Mouse (Mus musculus): ENCODE results near the gene Slc4a4. TPM values are rescaled to one million over a fixed set of nuclear protein-coding genes. Genes with fewer than 3 reads are reported as not detected.
A peak's percentile ranks its signal among the peaks of the same experiment; 100 is the strongest.

Gene Slc4a4
- polyA plus RNA-seq, 1 experiment from 2014 or later, result 2.6 TPM

DNA sequence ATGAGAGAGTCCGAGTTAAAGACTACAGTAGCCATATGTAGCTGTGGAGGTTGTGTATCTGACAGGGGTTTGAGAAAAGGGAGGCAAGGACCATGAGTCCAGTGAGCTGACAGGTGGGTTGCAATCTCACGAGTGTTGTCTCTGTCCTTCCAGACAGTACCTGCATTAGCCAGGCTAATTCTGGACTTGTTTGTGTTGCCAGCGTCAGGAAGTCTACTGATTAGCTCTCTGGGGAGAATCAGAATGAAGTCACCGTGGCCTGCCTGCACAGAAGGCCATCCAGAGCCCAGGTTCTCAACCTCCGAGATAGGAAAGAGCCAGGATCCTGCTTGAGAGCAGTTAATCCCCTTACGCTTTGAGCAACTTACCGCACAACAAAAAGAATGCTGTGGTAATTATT is 18.2 kb downstream of the Slc4a4 start:
- ATAC-seq (ENCODE audit: insufficient read depth, low FRiP score), result no peak
- 76% methylated on average over 7 of the region's 7 CpGs for WGBS

DNA sequence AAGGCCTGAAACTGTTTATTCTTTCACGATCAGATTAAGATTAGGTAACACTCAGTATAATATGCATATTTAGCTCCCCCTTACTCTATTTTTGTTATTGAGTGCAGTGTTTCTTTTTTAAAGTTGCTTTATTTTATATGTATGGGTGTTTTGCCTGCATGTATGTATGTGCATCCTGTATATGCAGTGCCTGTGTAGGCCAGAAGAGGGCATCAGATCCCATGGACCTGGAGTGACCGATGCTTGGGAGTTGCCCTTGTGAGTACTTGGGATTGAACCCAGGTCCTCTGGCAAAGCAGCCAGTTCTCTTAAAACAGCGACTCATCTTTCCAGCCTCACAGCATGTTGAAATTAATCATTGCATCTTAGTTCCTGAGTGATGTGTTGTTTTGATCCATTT is 21.0 kb downstream of the Slc4a4 start:
- no peaks in the 10 kb centered on the region for H3K36me3 ChIP-seq (ENCODE audit: control insufficient read depth, insufficient read depth, low read length)
- no peaks in the 10 kb centered on the region for H3K9me3 ChIP-seq (replicated peaks; ENCODE audit: control insufficient read depth, low read length)
- no peak overlapping the region for H3K27ac ChIP-seq (ENCODE audit: low read length)
- H3K4me2 ChIP-seq (ENCODE audit: low read depth, low read length), result no peak overlapping the region
- WGBS, result 88% methylated on average over 3 of the region's 3 CpGs
- H3K4me1 ChIP-seq (ENCODE audit: control insufficient read depth, insufficient read depth, low read length), result no peaks in the 10 kb centered on the region
- H3K27me3 ChIP-seq (ENCODE audit: control insufficient read depth, insufficient read depth, low read length), result no peaks in the 10 kb centered on the region
- no peak for ATAC-seq (ENCODE audit: insufficient read depth, low FRiP score)
- no peak overlapping the region for H3K4me3 ChIP-seq (replicated peaks; ENCODE audit: low read length)
- no peak overlapping the region for H3K9ac ChIP-seq (ENCODE audit: low read length)

More for the DNA sequence above, 18.2 kb downstream of the Slc4a4 start:
- H3K9me3 ChIP-seq (replicated peaks; ENCODE audit: control insufficient read depth, low read length), result no peaks in the 10 kb centered on the region
- no peaks in the 10 kb centered on the region for H3K27me3 ChIP-seq (ENCODE audit: control insufficient read depth, insufficient read depth, low read length)
- no peak overlapping the region for H3K4me2 ChIP-seq (ENCODE audit: low read depth, low read length)
- H3K27ac ChIP-seq (ENCODE audit: low read length), result no peak overlapping the region
- no peaks in the 10 kb centered on the region for H3K36me3 ChIP-seq (ENCODE audit: control insufficient read depth, insufficient read depth, low read length)
- no peaks in the 10 kb centered on the region for H3K4me1 ChIP-seq (ENCODE audit: control insufficient read depth, insufficient read depth, low read length)
- H3K9ac ChIP-seq (ENCODE audit: low read length), result no peak overlapping the region
- no peak overlapping the region for H3K4me3 ChIP-seq (replicated peaks; ENCODE audit: low read length)

GRCm38 (mm10) chr5:88912629-88913028 is 26.0 kb downstream of the Slc4a4 start:
- H3K4me1 ChIP-seq (ENCODE audit: control insufficient read depth, insufficient read depth, low read length), result no peaks in the 10 kb centered on the region
- H3K36me3 ChIP-seq (ENCODE audit: control insufficient read depth, insufficient read depth, low read length), result no peaks in the 10 kb centered on the region
- H3K4me2 ChIP-seq (ENCODE audit: low read depth, low read length), result no peak overlapping the region
- no peak overlapping the region for H3K9ac ChIP-seq (ENCODE audit: low read length)
- H3K27me3 ChIP-seq (ENCODE audit: control insufficient read depth, insufficient read depth, low read length), result no peaks in the 10 kb centered on the region
- no peaks in the 10 kb centered on the region for H3K9me3 ChIP-seq (replicated peaks; ENCODE audit: control insufficient read depth, low read length)
- 80% methylated on average over 2 of the region's 2 CpGs for WGBS
- ATAC-seq (ENCODE audit: insufficient read depth, low FRiP score), result no peak
- H3K4me3 ChIP-seq (replicated peaks; ENCODE audit: low read length), result no peak overlapping the region
- no peak overlapping the region for H3K27ac ChIP-seq (ENCODE audit: low read length)

- no peak for ATAC-seq (ENCODE audit: insufficient read depth, low FRiP score)
- Histone ChIP-seq H3K4me3 (replicated peaks; ENCODE audit: low read length) (no peak overlapping the region), H3K9ac (ENCODE audit: low read length) (no peak overlapping the region), H3K36me3 (ENCODE audit: control insufficient read depth, insufficient read depth, low read length) (no peaks in the 10 kb centered on the region), H3K4me1 (ENCODE audit: control insufficient read depth, insufficient read depth, low read length) (peaks cover 3% of the 10 kb centered on the region; the same call in 1 of the 2 replicates), H3K27me3 (ENCODE audit: control insufficient read depth, insufficient read depth, low read length) (no peaks in the 10 kb centered on the region), H3K27ac (ENCODE audit: low read length) (no peak overlapping the region), H3K4me2 (ENCODE audit: low read depth, low read length) (no peak overlapping the region), H3K9me3 (replicated peaks; ENCODE audit: control insufficient read depth, low read length) (no peaks in the 10 kb centered on the region)
- WGBS, result 85% methylated on average over 5 of the region's 5 CpGs
Observed at GRCm38 (mm10) chr5:88915082-88915481, 28.5 kb downstream of the Slc4a4 start.

- Histone ChIP-seq H3K9ac (ENCODE audit: low read length) (no peak overlapping the region), H3K4me2 (ENCODE audit: low read depth, low read length) (no peak overlapping the region), H3K4me1 (ENCODE audit: control insufficient read depth, insufficient read depth, low read length) (peaks cover 3% of the 10 kb centered on the region; the same call in 1 of the 2 replicates), H3K27ac (ENCODE audit: low read length) (no peak overlapping the region), H3K9me3 (replicated peaks; ENCODE audit: control insufficient read depth, low read length) (no peaks in the 10 kb centered on the region), H3K36me3 (ENCODE audit: control insufficient read depth, insufficient read depth, low read length) (no peaks in the 10 kb centered on the region), H3K27me3 (ENCODE audit: control insufficient read depth, insufficient read depth, low read length) (no peaks in the 10 kb centered on the region), H3K4me3 (replicated peaks; ENCODE audit: low read length) (no peak overlapping the region)
- WGBS, result 73% methylated on average over 9 of the region's 9 CpGs
- 0 out of 2 replicates have a peak, but pooled peaks have one; percentile 6 for ATAC-seq (ENCODE audit: insufficient read depth, low FRiP score)
Observed at GRCm38 (mm10) chr5:88916501-88916971, 29.9 kb downstream of the Slc4a4 start.

DNA sequence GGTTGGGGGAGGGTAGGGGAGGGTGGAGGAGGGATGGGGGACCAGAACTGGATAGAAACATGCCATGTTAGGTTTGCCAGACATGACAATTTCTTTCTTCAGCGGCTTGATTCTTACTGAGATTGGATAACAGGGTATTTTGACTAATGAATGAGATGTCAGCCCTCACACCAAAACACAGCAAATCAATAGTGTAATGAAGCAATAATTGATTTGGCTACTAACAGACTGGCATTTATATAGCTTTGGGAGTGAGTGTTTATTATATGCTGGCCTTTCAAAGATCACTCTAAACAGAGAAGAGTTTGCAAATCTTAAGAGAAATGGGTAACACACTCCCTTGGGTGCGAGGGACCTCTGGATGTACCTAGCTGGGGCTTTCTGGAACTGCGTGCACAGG is 30.6 kb downstream of the Slc4a4 start:
- no peaks in the 10 kb centered on the region for H3K36me3 ChIP-seq (ENCODE audit: control insufficient read depth, insufficient read depth, low read length)
- H3K4me1 ChIP-seq (ENCODE audit: control insufficient read depth, insufficient read depth, low read length), result peaks cover 3% of the 10 kb centered on the region; the same call in 1 of the 2 replicates
- no peak for ATAC-seq (ENCODE audit: insufficient read depth, low FRiP score)
- no peak overlapping the region for H3K4me3 ChIP-seq (replicated peaks; ENCODE audit: low read length)
- 66% methylated on average over 3 of the region's 3 CpGs for WGBS
- H3K27ac ChIP-seq (ENCODE audit: low read length), result no peak overlapping the region
- H3K27me3 ChIP-seq (ENCODE audit: control insufficient read depth, insufficient read depth, low read length), result no peaks in the 10 kb centered on the region
- H3K4me2 ChIP-seq (ENCODE audit: low read depth, low read length), result no peak overlapping the region
- H3K9ac ChIP-seq (ENCODE audit: low read length), result 0 out of 2 replicates have a peak overlapping the region, but pooled peaks have one; percentile 17
- H3K9me3 ChIP-seq (replicated peaks; ENCODE audit: control insufficient read depth, low read length), result no peaks in the 10 kb centered on the region

DNA sequence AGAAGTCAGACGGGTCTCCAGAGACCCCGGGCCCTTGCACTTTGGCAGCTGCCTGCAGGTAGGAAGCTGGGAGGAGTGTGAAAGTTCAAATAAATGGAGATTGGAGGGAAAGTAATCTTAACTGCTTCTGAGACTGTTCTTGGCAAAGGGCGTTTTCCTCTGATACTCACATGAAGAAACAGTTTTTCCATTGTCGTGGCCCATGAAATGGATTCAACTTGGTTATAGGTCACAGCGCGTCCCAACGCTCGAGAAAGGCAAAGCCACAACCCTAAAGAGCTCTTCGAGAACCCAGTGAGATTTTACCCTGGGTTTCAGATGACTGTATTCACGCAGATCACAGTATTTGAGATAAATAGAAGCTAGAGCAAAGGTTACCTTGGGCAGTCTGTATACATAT is 31.0 kb downstream of the Slc4a4 start:
- H3K4me3 ChIP-seq (replicated peaks; ENCODE audit: low read length), result no peak overlapping the region
- H3K4me2 ChIP-seq (ENCODE audit: low read depth, low read length), result no peak overlapping the region
- H3K27me3 ChIP-seq (ENCODE audit: control insufficient read depth, insufficient read depth, low read length), result no peaks in the 10 kb centered on the region
- 51% methylated on average over 10 of the region's 10 CpGs for WGBS
- H3K9ac ChIP-seq (ENCODE audit: low read length), result 0 out of 2 replicates have a peak overlapping the region, but pooled peaks have one; percentile 17
- no peaks in the 10 kb centered on the region for H3K36me3 ChIP-seq (ENCODE audit: control insufficient read depth, insufficient read depth, low read length)
- peaks cover 3% of the 10 kb centered on the region; the same call in 1 of the 2 replicates for H3K4me1 ChIP-seq (ENCODE audit: control insufficient read depth, insufficient read depth, low read length)
- no peak for ATAC-seq (ENCODE audit: insufficient read depth, low FRiP score)
- no peaks in the 10 kb centered on the region for H3K9me3 ChIP-seq (replicated peaks; ENCODE audit: control insufficient read depth, low read length)
- H3K27ac ChIP-seq (ENCODE audit: low read length), result no peak overlapping the region

GRCm38 (mm10) chr5:88918538-88918937 is 31.9 kb downstream of the Slc4a4 start:
- WGBS, result 51% methylated on average over 9 of the region's 9 CpGs
- H3K4me1 ChIP-seq (ENCODE audit: control insufficient read depth, insufficient read depth, low read length), result peaks cover 3% of the 10 kb centered on the region; the same call in 1 of the 2 replicates
- ATAC-seq (ENCODE audit: insufficient read depth, low FRiP score), result no peak; the same call in 1 of the 2 replicates

GRCm38 (mm10) chr5:88925576-88925975 is 39.0 kb downstream of the Slc4a4 start:
- H3K27me3 ChIP-seq (ENCODE audit: control insufficient read depth, insufficient read depth, low read length), result no peaks in the 10 kb centered on the region
- no peak overlapping the region for H3K9ac ChIP-seq (ENCODE audit: low read length)
- H3K36me3 ChIP-seq (ENCODE audit: control insufficient read depth, insufficient read depth, low read length), result no peaks in the 10 kb centered on the region
- no peak overlapping the region for H3K27ac ChIP-seq (ENCODE audit: low read length)
- H3K4me2 ChIP-seq (ENCODE audit: low read depth, low read length), result no peak overlapping the region
- 86% methylated on average over 5 of the region's 5 CpGs for WGBS
- H3K4me3 ChIP-seq (replicated peaks; ENCODE audit: low read length), result no peak overlapping the region
- no peaks in the 10 kb centered on the region for H3K9me3 ChIP-seq (replicated peaks; ENCODE audit: control insufficient read depth, low read length)
- ATAC-seq (ENCODE audit: insufficient read depth, low FRiP score), result no peak
- H3K4me1 ChIP-seq (ENCODE audit: control insufficient read depth, insufficient read depth, low read length), result peaks cover 19% of the 10 kb centered on the region

More at GRCm38 (mm10) chr5:88918538-88918937, 31.9 kb downstream of the Slc4a4 start:
- H3K27ac ChIP-seq (ENCODE audit: low read length), result no peak overlapping the region
- H3K27me3 ChIP-seq (ENCODE audit: control insufficient read depth, insufficient read depth, low read length), result no peaks in the 10 kb centered on the region
- H3K9ac ChIP-seq (ENCODE audit: low read length), result no peak overlapping the region
- H3K4me2 ChIP-seq (ENCODE audit: low read depth, low read length), result no peak overlapping the region
- H3K9me3 ChIP-seq (replicated peaks; ENCODE audit: control insufficient read depth, low read length), result no peaks in the 10 kb centered on the region
- H3K4me3 ChIP-seq (replicated peaks; ENCODE audit: low read length), result no peak overlapping the region
- H3K36me3 ChIP-seq (ENCODE audit: control insufficient read depth, insufficient read depth, low read length), result no peaks in the 10 kb centered on the region

Measured in stomach, embryonic 16.5 days (tissue).